Mouse (Mus musculus) spleen, adult 18-20 months (tissue): ENCODE data around the gene Ica1.

ENCODE experiments used
- DNase-seq, 2 experiments: peaks; one replicate each; pipeline ENCODE4 v3.0.0; 2022; ENCODE audit warnings: mixed read lengths in 2 of 2

Gene Ica1

DNA sequence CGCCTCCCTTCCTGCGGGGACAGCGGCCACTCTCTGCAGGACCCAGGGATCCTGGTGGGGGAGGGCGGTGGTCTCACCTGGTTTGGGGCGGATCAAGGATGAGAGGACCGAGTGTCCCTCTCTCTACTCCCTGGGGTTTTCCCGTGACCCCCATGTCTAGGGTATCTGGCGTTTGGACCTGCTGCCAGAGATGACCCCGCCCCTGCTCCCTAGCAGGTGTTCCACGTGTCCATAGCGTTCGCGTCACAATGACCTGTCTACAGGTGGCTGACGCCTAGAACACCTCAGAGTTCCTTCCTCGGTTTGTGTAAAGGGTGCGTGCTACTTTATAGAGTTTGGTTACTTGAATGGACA, at the start of gene Ica1:
Ica1 (minus strand) TSS at position 193 of the 354 bp plus-strand sequence.
- no peak for DNase-seq

DNA sequence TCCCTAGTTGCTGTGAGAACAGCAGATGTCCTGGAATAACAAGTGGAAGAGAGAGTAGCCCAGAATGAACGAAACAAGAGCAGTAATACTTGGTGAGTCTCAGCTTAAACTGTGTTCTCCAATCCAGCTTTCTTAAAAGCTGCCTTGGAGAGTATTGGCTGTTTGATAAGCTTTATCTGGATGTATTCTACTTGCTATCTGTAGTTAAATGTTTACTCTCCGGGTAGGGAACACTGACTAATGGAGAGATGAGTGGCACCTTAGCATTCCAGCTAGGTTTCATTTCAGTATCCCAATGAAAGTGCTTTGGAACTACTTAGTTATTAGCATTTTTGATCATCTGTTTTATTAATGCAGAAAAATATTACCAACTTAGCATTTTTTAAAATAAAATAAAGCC, 41.6 kb upstream of the Ica1 start:
- no peak for DNase-seq

DNA sequence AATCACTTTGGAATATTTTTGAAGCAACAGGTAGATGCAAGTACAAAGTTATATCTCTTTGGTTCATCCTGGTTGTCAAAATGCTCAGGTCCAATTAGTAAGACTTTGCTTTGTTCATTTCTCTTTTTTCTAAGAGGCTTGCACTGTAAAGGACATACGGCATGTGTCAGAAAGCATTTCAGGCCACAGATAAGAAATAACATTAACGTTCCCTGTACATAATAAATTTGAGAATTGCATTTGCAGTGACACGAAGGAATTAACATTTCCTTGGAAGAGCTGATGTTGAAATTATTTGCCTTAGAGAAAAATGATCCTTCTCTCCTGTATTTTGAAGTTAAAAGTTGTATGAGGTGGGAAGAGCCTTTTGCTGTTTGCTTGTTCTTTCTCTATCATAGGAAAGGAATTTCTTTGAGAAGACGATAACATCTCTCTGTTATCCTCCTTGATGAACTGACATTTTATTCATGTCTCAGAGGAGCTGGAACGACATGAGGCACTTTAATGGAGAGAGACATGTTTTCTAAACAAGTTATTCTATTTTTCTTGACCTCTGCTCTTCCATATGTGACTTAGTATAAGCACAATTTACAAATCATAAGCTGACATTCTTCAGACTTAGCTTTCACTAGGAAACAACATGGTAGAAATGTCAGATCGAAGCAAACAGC, 36.2 kb upstream of the Ica1 start:
- no peak for DNase-seq

DNA sequence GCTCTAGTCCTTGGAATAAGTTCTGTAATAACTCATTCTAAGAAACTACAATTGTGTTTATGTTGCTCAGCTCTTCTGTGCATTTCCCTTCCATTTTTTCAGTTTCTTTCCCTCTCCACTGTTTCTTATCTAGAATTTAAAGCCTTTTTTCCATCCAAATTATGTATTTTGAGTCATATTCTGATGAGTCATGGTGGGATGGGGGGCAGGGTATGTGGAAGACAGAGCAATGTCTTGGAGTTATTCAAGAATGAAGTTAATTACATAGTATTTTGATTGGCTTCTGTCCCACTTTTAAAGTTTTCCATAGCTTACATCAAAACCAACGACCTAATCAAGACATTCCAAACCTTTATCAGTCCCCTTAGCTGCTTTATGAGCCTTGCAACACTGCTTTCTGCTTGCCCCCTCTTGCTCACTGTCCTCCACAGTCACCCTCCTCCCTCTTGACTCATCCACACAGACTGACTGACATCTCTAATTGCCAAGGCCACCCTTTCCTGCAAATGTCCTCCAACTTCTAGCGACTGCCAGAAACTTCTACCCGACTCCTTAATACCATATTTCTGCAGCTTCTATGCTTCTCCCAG, 24.4 kb upstream of the Ica1 start:
- DNase-seq, result no peak

DNA sequence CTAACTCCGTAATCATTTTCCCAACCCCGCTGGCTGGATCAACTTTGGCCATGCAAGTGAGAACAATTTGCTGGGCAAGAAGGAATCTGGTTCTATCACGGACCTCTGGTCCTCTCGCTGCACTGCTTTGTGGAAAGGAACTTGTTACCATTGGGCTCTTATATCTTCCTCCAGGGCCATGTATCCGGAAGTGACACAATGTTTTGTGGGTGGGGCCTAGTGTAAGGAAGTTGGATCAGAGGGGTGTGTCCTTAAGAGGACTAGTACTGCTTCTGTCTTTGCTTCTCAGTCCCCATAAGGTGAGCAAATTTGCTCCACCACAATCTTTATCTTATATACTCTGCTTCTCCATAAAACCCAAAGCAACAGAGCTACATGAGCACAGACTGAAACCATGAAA, 14.1 kb upstream of the Ica1 start:
- DNase-seq, result no peak

DNA sequence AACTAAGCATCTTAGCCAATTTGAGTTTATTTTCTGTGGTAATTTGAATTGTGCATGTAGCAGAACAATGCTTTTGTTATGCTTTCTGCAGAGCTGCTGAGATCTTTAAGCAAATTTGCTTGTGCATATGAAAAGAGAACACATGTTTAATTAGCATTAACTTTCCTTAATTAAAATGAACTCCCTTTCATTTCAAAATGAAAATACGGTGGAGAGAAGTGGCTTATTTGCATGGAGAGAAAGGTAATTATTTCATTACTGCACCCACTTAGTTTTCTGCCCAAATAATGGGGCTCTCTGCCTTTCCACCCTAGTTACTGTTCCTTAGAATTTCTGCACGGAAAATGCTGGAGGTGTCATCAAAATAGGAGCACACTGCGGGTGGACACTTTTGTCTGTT, 13.5 kb upstream of the Ica1 start:
- DNase-seq, result no peak

DNA sequence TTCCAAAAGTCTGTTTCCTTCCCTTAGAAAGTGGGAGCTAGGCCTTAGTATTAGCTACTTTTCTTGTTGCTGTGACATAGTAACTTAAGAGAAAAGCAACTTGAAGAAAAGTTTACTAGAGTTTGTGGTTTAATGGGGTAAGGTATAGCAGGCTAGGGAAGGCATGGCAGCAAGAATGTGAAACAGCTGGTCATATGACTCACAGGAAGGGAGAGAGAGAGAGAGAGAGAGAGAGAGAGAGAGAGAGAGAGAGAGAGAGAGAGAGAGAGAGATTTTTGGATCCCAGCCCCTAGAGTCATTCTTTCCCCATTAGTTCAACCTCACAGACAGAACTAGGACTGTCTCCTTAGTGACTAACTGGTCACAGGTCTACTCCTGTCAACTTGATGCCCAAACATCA, 2.3 kb upstream of the Ica1 start:
- DNase-seq, result no peak

DNA sequence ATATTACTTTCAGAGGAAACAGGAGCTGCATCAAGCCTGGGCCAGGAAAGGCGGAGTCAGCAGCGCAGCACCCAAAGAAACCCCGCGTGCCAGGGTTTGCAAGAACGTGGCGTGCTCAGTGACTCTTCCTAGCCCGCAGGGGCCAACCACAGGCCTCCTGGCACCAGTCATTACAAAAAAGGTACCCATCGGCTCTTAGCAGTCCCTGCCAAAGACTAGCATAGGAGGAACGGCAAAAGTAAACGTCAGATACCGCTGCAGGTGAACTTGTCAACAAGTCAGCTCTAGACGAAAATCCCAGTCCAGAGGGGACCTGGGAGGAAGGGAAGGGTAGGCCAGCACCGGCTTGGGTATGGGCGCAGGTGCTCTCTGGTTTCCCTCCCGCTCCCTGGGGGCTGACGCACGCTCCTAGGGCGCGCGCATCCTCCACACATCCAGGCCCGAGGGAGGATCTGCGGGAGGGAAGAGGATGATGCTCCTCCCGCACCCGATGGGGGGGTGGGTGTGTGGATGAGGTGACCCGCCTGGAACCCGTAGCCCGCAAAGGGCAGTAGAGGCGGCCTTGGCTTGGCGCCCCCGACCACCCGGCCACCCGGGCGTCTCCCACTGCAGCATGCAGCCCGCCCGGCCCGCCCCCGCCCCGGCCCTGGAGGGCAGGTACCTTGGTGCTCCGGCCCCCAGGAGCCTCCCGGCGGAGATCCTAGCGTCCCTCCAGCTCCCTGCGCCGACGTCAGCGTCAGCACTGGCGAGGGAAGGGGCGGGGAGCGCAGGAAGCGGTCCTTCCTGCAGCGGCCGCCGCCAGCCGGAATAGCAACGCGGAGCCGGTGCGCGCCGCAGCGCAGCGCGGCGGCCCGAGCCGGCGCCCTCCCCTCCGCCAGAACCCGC, 635 bp downstream of the Ica1 start:
- DNase-seq, result peak in 1 of 2 experiments; percentile 3

DNA sequence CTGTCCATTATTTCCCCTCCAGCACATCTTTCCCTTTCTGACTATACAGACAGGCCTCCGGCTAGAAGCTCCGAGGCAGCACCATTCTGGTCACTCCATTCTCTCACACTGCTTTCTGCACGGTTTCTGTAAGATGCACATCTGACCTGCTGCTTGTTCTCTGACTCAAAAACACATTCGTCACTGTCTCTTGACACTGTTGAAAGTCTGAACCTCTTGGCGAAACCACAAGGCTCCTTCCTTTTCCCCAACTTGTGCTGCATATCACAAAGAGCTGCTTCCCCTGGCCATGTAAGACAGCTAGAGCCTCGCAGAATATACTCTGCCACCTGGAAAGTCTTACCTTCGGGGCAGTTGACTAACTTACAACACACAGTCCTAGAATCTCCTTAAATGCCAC, 6.7 kb downstream of the Ica1 start:
- DNase-seq, result no peak

DNA sequence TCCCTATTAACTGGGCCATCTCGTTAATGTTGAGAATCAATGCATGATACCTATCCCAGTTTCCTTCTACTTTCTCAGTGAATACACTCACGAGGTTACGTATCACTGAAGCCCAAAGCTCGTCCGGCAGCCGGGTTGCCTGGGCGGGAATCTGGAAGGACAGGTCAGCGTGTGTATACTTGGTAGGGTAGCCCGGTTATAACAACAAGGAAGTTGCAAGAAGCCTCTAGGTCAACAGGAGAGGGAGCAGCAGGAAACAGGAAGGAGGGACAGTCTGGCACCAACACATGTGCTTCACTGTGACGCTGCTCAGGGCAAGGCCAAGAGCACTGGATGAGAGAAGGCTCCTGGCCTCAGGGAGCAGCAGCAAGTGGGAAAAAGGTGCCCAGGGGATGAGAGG, 7.9 kb downstream of the Ica1 start:
- DNase-seq, result no peak

DNA sequence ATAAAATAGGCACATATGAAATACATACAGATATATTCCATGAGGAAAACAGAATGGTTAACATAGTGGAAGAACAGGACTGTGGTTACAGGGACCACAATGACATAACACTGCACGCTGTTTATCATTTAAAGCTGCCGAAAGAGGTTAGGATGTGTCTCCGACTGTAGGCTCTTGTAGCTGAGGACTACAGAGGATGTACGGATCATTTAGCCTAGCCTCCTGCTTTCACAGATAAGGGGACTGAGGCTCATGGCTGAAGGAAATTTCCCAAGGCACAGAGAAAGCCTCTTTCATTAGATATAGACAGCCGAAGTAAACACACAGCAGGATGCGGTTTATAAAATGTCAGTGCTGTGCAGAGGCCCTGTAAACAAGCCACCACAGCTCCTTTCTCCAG, 8.5 kb downstream of the Ica1 start:
- no peak for DNase-seq

DNA sequence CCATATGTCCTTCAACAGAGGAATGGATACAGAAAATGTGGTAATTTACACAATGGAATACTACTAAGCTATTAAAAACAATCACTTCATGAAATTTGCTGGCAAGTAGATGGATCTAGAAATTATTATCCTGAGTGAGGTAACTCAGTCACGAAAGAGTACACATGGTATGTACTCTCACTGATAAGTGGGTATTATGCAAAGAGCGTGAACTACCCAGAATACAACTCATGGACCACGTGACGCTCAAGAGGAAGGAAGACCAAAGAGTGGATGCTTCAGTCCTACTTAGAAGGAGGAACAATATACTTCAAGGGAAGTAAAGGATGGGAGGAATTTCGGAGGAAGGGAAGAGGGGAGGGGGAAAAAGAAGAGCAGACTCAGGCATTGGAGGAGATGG, 11.6 kb downstream of the Ica1 start:
- no peak for DNase-seq

DNA sequence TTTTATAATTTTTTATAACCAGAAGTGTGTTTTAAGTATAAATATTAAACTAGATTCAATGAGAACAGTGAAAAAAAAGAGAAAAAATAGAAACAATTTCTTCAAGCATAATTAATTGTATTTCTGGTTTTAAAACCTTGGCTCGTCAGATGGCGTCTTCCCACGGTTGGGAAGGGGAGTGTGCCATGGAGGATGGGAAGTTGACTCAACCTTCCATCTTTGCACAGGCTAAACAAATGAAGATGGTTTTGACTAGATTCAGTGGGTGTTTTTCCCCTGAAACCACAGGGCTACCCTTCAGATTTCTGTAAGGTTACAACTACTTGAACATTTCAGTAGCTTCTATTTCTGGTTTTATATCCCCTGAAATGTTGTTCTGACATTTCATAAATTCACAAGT, 12.5 kb downstream of the Ica1 start:
- no peak for DNase-seq

DNA sequence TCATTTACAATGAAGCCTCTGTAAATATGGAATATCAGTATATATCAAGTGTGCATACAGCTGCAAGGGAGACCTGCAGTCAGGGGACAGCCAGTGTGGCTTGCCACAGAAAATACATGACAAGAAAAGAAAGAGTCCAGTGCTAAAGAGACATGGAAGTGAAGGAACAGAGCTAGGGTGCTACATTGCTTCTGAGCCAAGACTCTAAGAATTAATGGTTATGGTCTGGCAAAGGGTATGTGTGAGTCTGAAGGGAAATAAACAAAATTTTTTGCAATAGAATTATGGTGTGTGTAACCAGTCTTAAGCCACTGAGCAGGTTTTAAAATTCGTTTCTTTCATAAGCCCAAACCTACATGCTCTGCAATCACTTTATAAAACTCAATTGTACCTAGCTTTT, 13.2 kb downstream of the Ica1 start:
- no peak for DNase-seq

DNA sequence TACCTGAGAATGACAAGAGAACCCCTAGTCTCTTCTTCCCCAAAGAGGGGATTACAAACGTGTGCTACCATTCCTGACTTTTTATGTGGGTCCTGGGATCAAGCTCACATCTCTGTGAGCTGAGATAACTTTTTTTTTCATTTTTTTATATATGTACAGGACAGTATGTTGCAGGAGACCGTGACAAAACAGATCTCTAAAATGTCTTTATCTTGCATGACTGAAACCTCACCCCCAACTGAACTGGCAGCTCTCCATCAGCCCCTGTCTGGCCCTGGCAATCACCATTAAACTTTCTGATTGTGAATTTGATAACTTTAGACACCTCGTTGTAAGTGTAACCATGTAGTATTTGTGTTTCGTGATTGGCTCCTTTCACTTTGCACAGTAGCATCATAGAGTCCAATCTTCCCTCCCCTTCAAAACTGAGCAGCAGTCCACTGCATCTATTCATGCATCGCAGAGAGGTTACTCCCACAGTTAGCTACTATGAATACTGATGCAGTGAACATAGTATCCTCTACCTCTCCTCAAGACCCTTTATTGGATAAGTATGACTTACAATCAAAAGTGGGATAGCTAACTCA, 17.5 kb downstream of the Ica1 start:
- DNase-seq, result no peak

DNA sequence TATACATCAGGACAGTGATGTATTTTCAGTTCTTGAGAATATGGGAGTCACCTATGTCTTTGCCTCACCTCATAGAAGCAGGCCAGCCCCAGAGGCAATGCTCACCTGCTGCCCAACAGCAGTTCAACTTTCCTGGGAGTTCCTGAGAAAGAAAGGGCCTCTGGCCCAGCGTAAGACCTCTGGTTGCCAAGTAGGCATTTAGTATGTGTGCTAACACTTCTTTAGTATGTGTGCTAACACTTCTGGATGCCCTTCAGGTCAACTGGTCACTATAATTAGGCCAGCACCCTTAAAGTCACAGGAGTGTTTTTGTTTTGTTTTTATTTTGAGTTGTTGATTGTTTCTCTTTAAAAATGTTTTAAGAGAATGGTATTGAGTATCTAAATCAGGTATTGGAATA, 18.4 kb downstream of the Ica1 start:
- DNase-seq, result no peak

DNA sequence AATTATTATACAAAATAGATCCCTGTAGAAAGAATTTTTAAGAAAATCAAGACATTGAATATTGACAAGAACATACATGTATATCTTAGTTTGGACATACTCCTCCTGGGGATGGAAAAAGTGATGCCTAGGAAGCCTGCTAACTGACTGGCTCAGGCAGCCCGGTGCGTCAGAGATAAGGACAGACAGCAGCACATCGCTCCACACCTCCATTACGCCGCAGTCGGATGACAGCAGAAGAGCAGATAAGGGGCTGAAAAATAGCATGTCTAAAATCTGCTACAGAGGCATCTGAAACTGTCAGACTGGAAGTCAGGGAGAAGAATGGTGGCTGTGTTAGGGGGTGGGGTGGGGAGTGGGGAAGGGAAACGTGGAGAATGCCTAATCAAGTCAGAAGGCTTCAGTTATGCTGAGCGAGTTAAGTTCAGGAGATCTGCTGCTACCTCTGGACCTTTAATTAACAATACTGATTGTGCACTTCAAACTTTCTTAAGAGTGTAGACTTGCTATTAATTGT, 22.5 kb downstream of the Ica1 start:
- DNase-seq, result no peak

DNA sequence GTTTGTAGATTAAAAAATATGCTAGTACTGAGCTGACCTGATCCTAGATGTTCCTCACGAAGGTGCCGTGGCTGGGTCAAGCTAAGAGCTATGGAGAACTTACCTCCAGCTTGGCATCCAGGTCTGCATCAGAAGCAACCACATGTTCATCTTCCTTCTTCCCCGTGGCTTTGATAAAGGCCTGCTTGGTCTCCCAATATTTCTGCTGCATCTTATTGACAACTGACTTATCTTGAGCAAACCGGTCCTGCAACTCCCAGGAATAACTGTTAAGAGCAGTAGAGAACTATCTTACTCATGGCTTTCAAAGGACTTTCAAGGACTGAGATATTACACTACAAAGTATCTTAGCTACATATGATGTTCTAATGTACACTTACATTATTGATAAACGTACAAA, 23.8 kb downstream of the Ica1 start:
- no peak for DNase-seq

DNA sequence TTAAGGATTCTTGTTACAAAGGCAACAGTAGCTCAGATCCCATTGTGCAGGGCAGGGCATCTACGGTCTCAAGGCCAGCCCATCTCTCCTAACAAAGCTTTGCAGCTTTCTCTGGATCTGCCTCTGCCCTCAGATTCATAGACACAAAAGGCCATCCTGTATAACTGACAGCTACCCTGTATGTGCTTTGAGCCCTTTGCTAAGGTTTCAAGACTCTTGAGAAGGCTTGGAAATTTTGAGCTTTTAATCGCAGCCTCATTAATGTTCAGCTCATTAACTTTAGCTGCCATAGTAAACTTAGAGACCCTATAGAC, 24.6 kb downstream of the Ica1 start:
- no peak for DNase-seq

DNA sequence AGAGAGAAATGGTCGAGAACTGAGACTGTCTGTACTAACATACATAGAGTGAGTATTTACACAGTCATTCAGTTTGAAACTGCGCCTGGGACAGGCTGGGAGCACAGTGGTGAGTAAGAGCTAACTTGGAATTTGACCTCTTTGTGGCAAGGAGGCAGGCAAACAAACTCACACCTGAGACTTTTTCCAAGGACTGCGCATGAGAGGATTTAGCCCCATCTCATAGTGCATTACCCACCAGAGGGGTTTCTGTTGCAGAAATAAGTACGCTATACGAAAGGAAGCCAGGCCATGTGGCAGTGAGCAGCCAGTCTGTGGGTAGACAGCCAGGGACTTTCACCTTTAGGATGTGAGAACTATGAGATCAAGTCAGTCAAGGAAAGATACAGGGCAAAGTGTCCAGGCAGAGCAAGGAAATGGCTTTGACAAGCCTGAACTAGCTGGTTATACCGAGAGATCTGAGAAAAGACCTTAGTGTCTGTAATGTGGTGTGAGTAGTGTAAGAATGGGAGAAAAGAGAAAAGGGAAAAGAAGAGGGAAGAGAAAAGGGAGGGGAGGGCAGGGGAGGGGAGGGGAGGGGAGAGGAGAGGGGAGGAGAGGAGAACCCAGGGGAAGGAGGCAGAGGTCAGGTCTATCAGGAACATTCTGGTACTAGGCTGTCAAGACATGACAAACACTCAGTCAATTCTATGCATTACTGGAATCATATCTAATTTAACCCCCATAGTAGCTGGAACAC, 25.1 kb downstream of the Ica1 start:
- DNase-seq, result no peak

DNA sequence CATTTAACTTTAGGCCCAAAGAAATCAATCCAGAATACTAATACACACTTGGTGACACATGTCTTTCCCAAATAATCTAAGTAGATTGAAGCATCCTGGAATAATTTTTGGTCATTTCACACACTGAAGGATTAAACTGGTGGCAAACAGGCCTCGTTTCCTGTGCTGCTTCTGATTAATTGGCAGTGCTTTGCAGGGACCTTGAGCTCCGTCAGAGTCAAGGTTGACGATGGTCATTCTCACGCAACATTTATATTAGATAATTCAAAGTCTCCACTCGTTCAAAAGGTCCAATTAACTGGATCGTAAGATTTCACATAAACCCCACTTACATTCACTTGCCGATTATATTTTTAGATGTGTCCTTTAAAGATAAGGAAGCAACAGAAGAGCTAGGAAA, 33.4 kb downstream of the Ica1 start:
- no peak for DNase-seq

DNA sequence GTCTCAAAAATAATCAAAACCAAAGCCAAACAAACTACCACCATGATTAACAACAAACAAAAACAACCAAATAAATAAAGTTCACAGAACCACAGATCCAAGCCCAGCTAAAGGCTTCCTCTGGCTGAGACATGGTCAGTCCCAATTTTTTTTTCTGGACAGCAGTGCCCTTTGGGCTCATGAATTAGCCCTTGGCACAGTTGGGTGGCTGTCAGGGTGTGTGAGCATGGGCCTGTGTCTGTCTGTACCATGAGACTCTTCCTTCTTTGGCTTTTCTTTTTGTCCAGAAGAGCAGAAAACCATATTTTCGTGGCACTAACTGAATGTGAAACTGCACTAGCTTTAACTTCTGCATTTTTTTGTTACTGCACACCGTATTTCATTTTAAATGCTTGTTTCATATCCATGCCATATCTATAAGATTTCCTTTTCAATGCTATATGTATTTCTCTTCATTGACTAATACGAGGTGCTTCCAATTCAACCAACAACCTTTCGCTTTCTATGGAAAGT, 34.0 kb downstream of the Ica1 start:
- DNase-seq, result no peak

DNA sequence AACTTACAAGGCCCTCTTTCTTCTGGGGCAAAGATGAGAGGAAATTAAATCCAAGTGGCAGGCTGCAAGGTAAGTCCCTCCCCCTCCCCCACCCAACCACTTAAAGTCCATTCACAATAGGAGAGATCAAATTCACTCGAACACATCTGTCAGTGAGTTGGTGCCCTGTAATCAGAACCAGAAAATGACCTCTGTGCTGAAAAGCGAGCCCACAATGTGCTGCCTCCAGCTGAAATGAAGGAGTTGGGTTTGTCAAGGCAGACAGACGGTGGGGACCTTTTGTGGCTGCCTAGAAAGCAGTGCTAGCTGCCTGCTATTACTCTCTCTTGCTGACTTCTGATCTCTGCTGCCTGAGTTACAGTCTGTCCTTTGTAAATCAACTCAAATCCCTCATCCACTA, 35.8 kb downstream of the Ica1 start:
- no peak for DNase-seq
